Mouse (Mus musculus): ENCODE measurements around the gene Fnip2. TPM values are rescaled to one million over a fixed set of nuclear protein-coding genes. Genes with fewer than 3 reads are reported as not detected.

Fnip2 gene
- total RNA-seq, 1 experiment = 21.6 TPM

GRCm38 (mm10) chr3:79529499-79530096 lies 38.0 kb downstream of the Fnip2 start:
- no peaks in the 10 kb centered on the region for H3K9me3 ChIP-seq (ENCODE audit: control insufficient read depth, insufficient read depth, low read depth, low read length)
- H3K36me3 ChIP-seq (ENCODE audit: control insufficient read depth, insufficient read depth, low read length, poor library complexity, severe bottlenecking) = peaks cover 2% of the 10 kb centered on the region; the same call in 1 of the 2 replicates
- H3K4me3 ChIP-seq (ENCODE audit: insufficient read depth in 1 of 2, low read depth in 1 of 2, low read length in 2 of 2, poor library complexity in 1 of 2, severe bottlenecking in 1 of 2) = no peak overlapping the region
- in situ Hi-C loops (cut with MboI; ENCODE audit: low sequenced_read_pairs in 2 of 2, unreplicated experiment in 2 of 2) = no loop called here
- H3K9ac ChIP-seq (ENCODE audit: insufficient read depth, low read depth, low read length, poor library complexity, severe bottlenecking) = no peak overlapping the region
- no peak overlapping the region for H3K27ac ChIP-seq (ENCODE audit: insufficient read depth, low read depth, low read length, poor library complexity, severe bottlenecking)
- TF ChIP-seq MAFK (IDR thresholded peaks at IDR 0.05; ENCODE audit: insufficient read depth, low read depth, low read length) = no peak
- TF ChIP-seq CHD2 (IDR thresholded peaks at IDR 0.05; ENCODE audit: low read depth, low read length) = no peak
- no peak for TF ChIP-seq HCFC1 (IDR thresholded peaks at IDR 0.05; ENCODE audit: borderline replicate concordance, insufficient read depth, low read length)
- no peak for TF ChIP-seq ZNF384 (IDR thresholded peaks at IDR 0.05; ENCODE audit: low read depth, low read length)
- TF ChIP-seq ZC3H11A (IDR thresholded peaks at IDR 0.05; ENCODE audit: borderline replicate concordance, low read depth, low read length) = no peak
- H3K4me1 ChIP-seq (ENCODE audit: control insufficient read depth in 2 of 2, insufficient read depth in 2 of 2, low read length in 2 of 2, poor library complexity in 1 of 2) = peaks cover 0 to 9% of the 10 kb centered on the region in 2 experiments; a peak in 1 of 4 replicates
- no peak for DNase-seq (ENCODE audit: low read depth, low spot score)

- Histone ChIP-seq H3K4me3 (ENCODE audit: insufficient read depth in 1 of 2, low read depth in 1 of 2, low read length in 2 of 2, poor library complexity in 1 of 2, severe bottlenecking in 1 of 2) (no peak overlapping the region), H3K9ac (ENCODE audit: insufficient read depth, low read depth, low read length, poor library complexity, severe bottlenecking) (no peak overlapping the region), H3K27ac (ENCODE audit: insufficient read depth, low read depth, low read length, poor library complexity, severe bottlenecking) (no peak overlapping the region), H3K36me3 (ENCODE audit: control insufficient read depth, insufficient read depth, low read length, poor library complexity, severe bottlenecking) (peaks cover 2% of the 10 kb centered on the region; the same call in 1 of the 2 replicates), H3K4me1 (ENCODE audit: control insufficient read depth in 2 of 2, insufficient read depth in 2 of 2, low read length in 2 of 2, poor library complexity in 1 of 2) (peaks cover 0 to 9% of the 10 kb centered on the region in 2 experiments; a peak in 1 of 4 replicates), H3K9me3 (ENCODE audit: control insufficient read depth, insufficient read depth, low read depth, low read length) (no peaks in the 10 kb centered on the region)
- in situ Hi-C loops (cut with MboI; ENCODE audit: low sequenced_read_pairs in 2 of 2, unreplicated experiment in 2 of 2) = no loop called here
- TF ChIP-seq ZC3H11A (IDR thresholded peaks at IDR 0.05; ENCODE audit: borderline replicate concordance, low read depth, low read length) (no peak), CHD2 (IDR thresholded peaks at IDR 0.05; ENCODE audit: low read depth, low read length) (no peak), HCFC1 (IDR thresholded peaks at IDR 0.05; ENCODE audit: borderline replicate concordance, insufficient read depth, low read length) (no peak), MAFK (IDR thresholded peaks at IDR 0.05; ENCODE audit: insufficient read depth, low read depth, low read length) (no peak), ZNF384 (IDR thresholded peaks at IDR 0.05; ENCODE audit: low read depth, low read length) (no peak)
- no peak for DNase-seq (ENCODE audit: low read depth, low spot score)
Observed at GRCm38 (mm10) chr3:79528451-79528850, 39.1 kb downstream of the Fnip2 start.

GRCm38 (mm10) chr3:79527921-79528320 lies 39.7 kb downstream of the Fnip2 start:
- DNase-seq (ENCODE audit: low read depth, low spot score) = no peak
- no peak overlapping the region for H3K9ac ChIP-seq (ENCODE audit: insufficient read depth, low read depth, low read length, poor library complexity, severe bottlenecking)
- TF ChIP-seq ZNF384 (IDR thresholded peaks at IDR 0.05; ENCODE audit: low read depth, low read length) = no peak
- no peak for TF ChIP-seq ZC3H11A (IDR thresholded peaks at IDR 0.05; ENCODE audit: borderline replicate concordance, low read depth, low read length)
- no peak for TF ChIP-seq MAFK (IDR thresholded peaks at IDR 0.05; ENCODE audit: insufficient read depth, low read depth, low read length)
- TF ChIP-seq HCFC1 (IDR thresholded peaks at IDR 0.05; ENCODE audit: borderline replicate concordance, insufficient read depth, low read length) = no peak
- TF ChIP-seq CHD2 (IDR thresholded peaks at IDR 0.05; ENCODE audit: low read depth, low read length) = no peak
- H3K36me3 ChIP-seq (ENCODE audit: control insufficient read depth, insufficient read depth, low read length, poor library complexity, severe bottlenecking) = peaks cover 2% of the 10 kb centered on the region; the same call in 1 of the 2 replicates
- no peak overlapping the region for H3K4me3 ChIP-seq (ENCODE audit: insufficient read depth in 1 of 2, low read depth in 1 of 2, low read length in 2 of 2, poor library complexity in 1 of 2, severe bottlenecking in 1 of 2)
- in situ Hi-C loops (cut with MboI; ENCODE audit: low sequenced_read_pairs in 2 of 2, unreplicated experiment in 2 of 2) = no loop called here
- H3K27ac ChIP-seq (ENCODE audit: insufficient read depth, low read depth, low read length, poor library complexity, severe bottlenecking) = no peak overlapping the region
- no peaks in the 10 kb centered on the region for H3K9me3 ChIP-seq (ENCODE audit: control insufficient read depth, insufficient read depth, low read depth, low read length)
- H3K4me1 ChIP-seq (ENCODE audit: control insufficient read depth in 2 of 2, insufficient read depth in 2 of 2, low read length in 2 of 2, poor library complexity in 1 of 2) = peaks cover 0 to 9% of the 10 kb centered on the region in 2 experiments; a peak in 1 of 4 replicates

- in situ Hi-C loops (cut with MboI; ENCODE audit: low sequenced_read_pairs in 2 of 2, unreplicated experiment in 2 of 2) = no loop called here
Observed at GRCm38 (mm10) chr3:79527521-79527920, 40.1 kb downstream of the Fnip2 start.

More at GRCm38 (mm10) chr3:79527521-79527920, 40.1 kb downstream of the Fnip2 start:
- TF ChIP-seq HCFC1 (IDR thresholded peaks at IDR 0.05; ENCODE audit: borderline replicate concordance, insufficient read depth, low read length) (no peak), ZNF384 (IDR thresholded peaks at IDR 0.05; ENCODE audit: low read depth, low read length) (no peak), CHD2 (IDR thresholded peaks at IDR 0.05; ENCODE audit: low read depth, low read length) (no peak), ZC3H11A (IDR thresholded peaks at IDR 0.05; ENCODE audit: borderline replicate concordance, low read depth, low read length) (no peak), MAFK (IDR thresholded peaks at IDR 0.05; ENCODE audit: insufficient read depth, low read depth, low read length) (no peak)
- DNase-seq (ENCODE audit: low read depth, low spot score) = no peak
- Histone ChIP-seq H3K9me3 (ENCODE audit: control insufficient read depth, insufficient read depth, low read depth, low read length) (no peaks in the 10 kb centered on the region), H3K36me3 (ENCODE audit: control insufficient read depth, insufficient read depth, low read length, poor library complexity, severe bottlenecking) (peaks cover 2% of the 10 kb centered on the region; the same call in 1 of the 2 replicates), H3K4me3 (ENCODE audit: insufficient read depth in 1 of 2, low read depth in 1 of 2, low read length in 2 of 2, poor library complexity in 1 of 2, severe bottlenecking in 1 of 2) (no peak overlapping the region), H3K9ac (ENCODE audit: insufficient read depth, low read depth, low read length, poor library complexity, severe bottlenecking) (no peak overlapping the region), H3K27ac (ENCODE audit: insufficient read depth, low read depth, low read length, poor library complexity, severe bottlenecking) (no peak overlapping the region), H3K4me1 (ENCODE audit: control insufficient read depth in 2 of 2, insufficient read depth in 2 of 2, low read length in 2 of 2, poor library complexity in 1 of 2) (peaks cover 0 to 9% of the 10 kb centered on the region in 2 experiments; a peak in 1 of 4 replicates)
